Mouse (Mus musculus) hindbrain, embryonic 12.5 days (tissue): ENCODE results near the gene Tfeb. TPM values are rescaled to one million over a fixed set of nuclear protein-coding genes. Genes with fewer than 3 reads are reported as not detected.

Source experiments
- ATAC-seq: fragments of 200-750 bp; cut with Nextera tagmentation; 2 replicates; pipeline ENCODE4 v1.8.0; 2017; ENCODE audit warnings: moderate TSS enrichment; ENCODE audit not compliant: low FRiP score
- H3K27ac ChIP-seq: fragments of 300-500 bp; sonication (generic); 2 replicates; pipeline ENCODE4 v1.5.1; 2016; ENCODE audit warnings: mild to moderate bottlenecking
- H3K27me3 ChIP-seq: fragments of 300-500 bp; sonication (generic); 2 replicates; pipeline ENCODE4 v1.6.1; 2016; ENCODE audit warnings: mild to moderate bottlenecking
- H3K36me3 ChIP-seq: fragments of 300-500 bp; sonication (generic); 2 replicates; pipeline ENCODE4 v1.6.1; 2016; ENCODE audit warnings: mild to moderate bottlenecking
- H3K4me1 ChIP-seq: fragments of 300-500 bp; sonication (generic); 2 replicates; pipeline ENCODE4 v1.6.1; 2016
- H3K4me2 ChIP-seq: fragments of 300-500 bp; sonication (generic); replicated peaks from 2 replicates; pipeline ENCODE4 v1.6.1; 2016; ENCODE audit warnings: mild to moderate bottlenecking
- H3K4me3 ChIP-seq: fragments of 300-500 bp; sonication (generic); 2 replicates; pipeline ENCODE4 v1.5.1; 2016; ENCODE audit warnings: mild to moderate bottlenecking
- H3K9ac ChIP-seq: fragments of 300-500 bp; sonication (generic); 2 replicates; pipeline ENCODE4 v1.6.1; 2016; ENCODE audit warnings: mild to moderate bottlenecking, moderate library complexity
- H3K9me3 ChIP-seq: fragments of 300-500 bp; sonication (generic); replicated peaks from 2 replicates; pipeline ENCODE4 v1.6.1; 2016; ENCODE audit warnings: mild to moderate bottlenecking
- WGBS: fragments of 180-500 bp; shearing (Covaris S2); methylation state at CpG from one replicate; pipeline ENCODE4 v1.1.7; 2016; 5-methylcytosine and 5-hydroxymethylcytosine counted together
- polyA plus RNA-seq: library from polyadenylated mRNA; unstranded; fragments of >200 nt; fragmentation: Nextera tagmentation; extraction: Ambion mirVana; gene quantifications from 2 replicates; pipeline ENCODE4 v1.2.1, GENCODE M21; 2016

Tfeb gene
- polyA plus RNA-seq, 1 experiment from 2014 or later: 4.9 TPM

- peaks cover 22% of the 10 kb centered on the region for H3K27me3 ChIP-seq
- H3K4me2 ChIP-seq: no peak overlapping the region
- 74% methylated on average over 2 of the region's 2 CpGs for WGBS
- H3K4me3 ChIP-seq: no peak overlapping the region
- peaks cover 9% of the 10 kb centered on the region for H3K4me1 ChIP-seq
- no peaks in the 10 kb centered on the region for H3K9me3 ChIP-seq
- no peak for ATAC-seq
- no peak overlapping the region for H3K27ac ChIP-seq
- H3K9ac ChIP-seq: no peak overlapping the region
- H3K36me3 ChIP-seq: peaks cover 46% of the 10 kb centered on the region
Observed at GRCm38 (mm10) chr17:47699055-47699454, 37.8 kb upstream of the Tfeb start.

GRCm38 (mm10) chr17:47701793-47702192, 35.0 kb upstream of the Tfeb start:
- Histone ChIP-seq H3K27me3 (peaks cover 22% of the 10 kb centered on the region), H3K4me2 (no peak overlapping the region), H3K4me3 (no peak overlapping the region), H3K27ac (no peak overlapping the region), H3K9ac (no peak overlapping the region), H3K36me3 (peaks cover 46% of the 10 kb centered on the region), H3K4me1 (no peaks in the 10 kb centered on the region), H3K9me3 (no peaks in the 10 kb centered on the region)
- ATAC-seq: no peak
- 73% methylated on average over 9 of the region's 9 CpGs for WGBS

- no peak overlapping the region for H3K9ac ChIP-seq
Observed at GRCm38 (mm10) chr17:47702548-47703345, 34.1 kb upstream of the Tfeb start.

GRCm38 (mm10) chr17:47703556-47703955, 33.3 kb upstream of the Tfeb start:
- H3K4me1 ChIP-seq: no peaks in the 10 kb centered on the region
- H3K4me3 ChIP-seq: no peak overlapping the region
- WGBS: 29% methylated on average over 20 of the region's 20 CpGs
- no peak for ATAC-seq
- H3K27ac ChIP-seq: no peak overlapping the region
- no peak overlapping the region for H3K9ac ChIP-seq
- H3K36me3 ChIP-seq: peaks cover 41% of the 10 kb centered on the region
- H3K27me3 ChIP-seq: peaks cover 22% of the 10 kb centered on the region
- H3K4me2 ChIP-seq: no peak overlapping the region
- no peaks in the 10 kb centered on the region for H3K9me3 ChIP-seq

More at GRCm38 (mm10) chr17:47702548-47703345, 34.1 kb upstream of the Tfeb start:
- H3K4me2 ChIP-seq: no peak overlapping the region
- H3K36me3 ChIP-seq: peaks cover 46% of the 10 kb centered on the region
- no peaks in the 10 kb centered on the region for H3K4me1 ChIP-seq
- H3K4me3 ChIP-seq: no peak overlapping the region
- WGBS: 43% methylated on average over 28 of the region's 28 CpGs
- H3K27ac ChIP-seq: no peak overlapping the region
- no peak for ATAC-seq
- no peaks in the 10 kb centered on the region for H3K9me3 ChIP-seq
- peaks cover 22% of the 10 kb centered on the region for H3K27me3 ChIP-seq

- WGBS: 79% methylated on average over 4 of the region's 4 CpGs
- Histone ChIP-seq H3K27ac (no peak overlapping the region), H3K4me3 (no peak overlapping the region)
Observed at GRCm38 (mm10) chr17:47704692-47705091, 32.1 kb upstream of the Tfeb start.

GRCm38 (mm10) chr17:47706196-47706595, 30.6 kb upstream of the Tfeb start:
- Histone ChIP-seq H3K4me3 (no peak overlapping the region), H3K27ac (no peak overlapping the region), H3K9me3 (no peaks in the 10 kb centered on the region), H3K9ac (no peak overlapping the region), H3K4me2 (no peak overlapping the region), H3K36me3 (peaks cover 20% of the 10 kb centered on the region; the same call in 1 of the 2 replicates), H3K4me1 (no peaks in the 10 kb centered on the region), H3K27me3 (peaks cover 22% of the 10 kb centered on the region)
- 65% methylated on average over 1 of the region's 1 CpGs for WGBS
- no peak for ATAC-seq

More at GRCm38 (mm10) chr17:47704692-47705091, 32.1 kb upstream of the Tfeb start:
- Histone ChIP-seq H3K36me3 (peaks cover 32% of the 10 kb centered on the region), H3K4me1 (no peaks in the 10 kb centered on the region), H3K9ac (no peak overlapping the region), H3K4me2 (no peak overlapping the region), H3K9me3 (no peaks in the 10 kb centered on the region), H3K27me3 (peaks cover 22% of the 10 kb centered on the region)
- no peak for ATAC-seq

GRCm38 (mm10) chr17:47707961-47708360, 28.9 kb upstream of the Tfeb start:
- Histone ChIP-seq H3K9ac (no peak overlapping the region), H3K27ac (no peak overlapping the region), H3K4me2 (no peak overlapping the region), H3K4me3 (no peak overlapping the region), H3K4me1 (0 out of 2 replicates have a peak, but pooled peaks cover 2% of the 10 kb centered on the region), H3K9me3 (no peaks in the 10 kb centered on the region), H3K36me3 (0 out of 2 replicates have a peak, but pooled peaks cover 9% of the 10 kb centered on the region), H3K27me3 (peaks cover 9% of the 10 kb centered on the region)
- ATAC-seq: no peak
- 83% methylated on average over 3 of the region's 3 CpGs for WGBS

DNA sequence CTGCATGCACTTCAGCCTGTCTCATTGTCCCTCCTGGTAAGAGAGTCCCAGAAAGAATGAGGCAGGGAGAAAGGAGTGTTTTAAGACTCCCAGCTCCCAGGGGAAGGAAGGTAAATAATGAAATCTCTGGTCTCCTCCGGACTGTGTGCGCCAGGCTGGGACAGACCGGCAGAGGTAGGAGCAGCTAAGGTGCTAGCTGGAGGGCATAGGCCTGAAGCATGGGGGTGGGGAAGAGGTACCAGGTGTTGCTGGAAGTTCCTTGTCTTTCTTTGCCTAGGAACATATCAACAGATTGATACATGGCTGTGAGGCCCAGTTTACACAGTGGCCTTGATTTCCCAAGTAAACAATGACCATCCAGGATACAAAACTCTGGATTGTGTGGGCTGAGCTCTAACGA, 27.9 kb upstream of the Tfeb start:
- Histone ChIP-seq H3K36me3 (no peaks in the 10 kb centered on the region), H3K27ac (no peak overlapping the region), H3K4me1 (0 out of 2 replicates have a peak, but pooled peaks cover 2% of the 10 kb centered on the region), H3K9me3 (no peaks in the 10 kb centered on the region), H3K27me3 (no peaks in the 10 kb centered on the region), H3K4me2 (no peak overlapping the region), H3K9ac (no peak overlapping the region), H3K4me3 (no peak overlapping the region)
- WGBS: 66% methylated on average over 4 of the region's 4 CpGs
- ATAC-seq: no peak

GRCm38 (mm10) chr17:47710036-47710435, 26.8 kb upstream of the Tfeb start:
- Histone ChIP-seq H3K27me3 (no peaks in the 10 kb centered on the region), H3K36me3 (no peaks in the 10 kb centered on the region), H3K4me2 (no peak overlapping the region), H3K27ac (no peak overlapping the region), H3K4me3 (no peak overlapping the region), H3K9me3 (no peaks in the 10 kb centered on the region), H3K9ac (no peak overlapping the region), H3K4me1 (0 out of 2 replicates have a peak, but pooled peaks cover 2% of the 10 kb centered on the region)
- WGBS: 70% methylated on average over 3 of the region's 3 CpGs
- no peak for ATAC-seq

GRCm38 (mm10) chr17:47711883-47712282, 24.9 kb upstream of the Tfeb start:
- Histone ChIP-seq H3K4me3 (no peak overlapping the region), H3K9ac (no peak overlapping the region), H3K27me3 (no peaks in the 10 kb centered on the region), H3K27ac (no peak overlapping the region), H3K4me1 (0 out of 2 replicates have a peak, but pooled peaks cover 2% of the 10 kb centered on the region), H3K4me2 (no peak overlapping the region), H3K9me3 (no peaks in the 10 kb centered on the region), H3K36me3 (no peaks in the 10 kb centered on the region)
- 59% methylated on average over 6 of the region's 6 CpGs for WGBS
- no peak for ATAC-seq

DNA sequence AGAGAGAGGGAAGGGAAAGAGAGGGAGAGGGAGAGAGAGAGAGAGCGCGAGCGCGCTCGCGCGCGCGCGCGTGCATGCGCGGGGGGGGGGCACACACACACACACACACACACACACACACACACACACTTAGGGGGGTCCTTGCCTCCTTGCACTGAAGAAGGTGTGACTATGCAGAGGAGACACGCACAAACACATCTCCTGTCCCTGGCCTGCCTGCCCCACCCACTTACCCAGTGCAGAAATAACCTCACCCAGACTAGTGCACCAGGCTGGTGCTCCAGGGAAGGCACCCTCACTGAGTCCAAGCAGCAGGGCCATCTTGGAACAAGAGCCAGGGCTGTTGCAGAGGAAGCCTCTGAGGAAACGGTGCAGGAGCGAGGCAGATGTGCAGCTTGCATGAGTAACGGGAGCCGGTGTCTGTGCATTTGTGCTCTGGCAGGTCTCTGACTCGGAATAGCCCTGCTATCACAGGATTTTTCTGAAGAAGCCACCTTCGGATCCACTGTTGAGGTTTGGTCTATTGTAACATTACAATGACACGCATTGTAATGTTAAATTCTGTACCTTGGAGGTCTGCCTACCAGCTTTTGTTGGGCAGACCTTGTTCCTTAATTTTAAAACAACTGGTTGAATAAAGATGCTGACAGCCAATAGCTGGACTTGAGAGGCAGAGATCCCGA, 23.8 kb upstream of the Tfeb start:
- Histone ChIP-seq H3K4me2 (no peak overlapping the region), H3K4me3 (no peak overlapping the region), H3K27me3 (0 out of 2 replicates have a peak, but pooled peaks cover 1% of the 10 kb centered on the region), H3K4me1 (0 out of 2 replicates have a peak, but pooled peaks cover 2% of the 10 kb centered on the region), H3K36me3 (no peaks in the 10 kb centered on the region), H3K27ac (no peak overlapping the region), H3K9me3 (no peaks in the 10 kb centered on the region), H3K9ac (no peak overlapping the region)
- 44% methylated on average over 15 of the region's 22 CpGs for WGBS
- ATAC-seq: no peak

DNA sequence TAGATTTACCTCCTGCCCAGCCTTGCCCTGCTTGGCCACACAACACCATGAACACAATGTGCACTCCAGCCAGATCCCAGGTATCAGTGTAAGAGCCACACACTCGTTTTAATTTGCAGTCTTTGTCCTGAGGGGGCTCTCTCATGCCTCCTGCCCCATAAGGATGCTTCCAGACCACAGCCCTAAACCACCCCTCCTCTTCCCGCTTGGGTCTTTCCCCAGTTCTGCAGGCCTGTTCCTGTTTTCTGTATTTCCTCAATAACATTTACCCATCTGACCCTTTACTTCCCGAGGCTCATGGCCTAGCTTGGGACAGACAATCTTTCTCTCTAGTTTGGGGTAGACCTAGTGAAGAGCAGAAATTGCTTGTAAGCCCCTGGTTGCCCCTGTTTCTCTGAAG, 21.8 kb upstream of the Tfeb start:
- Histone ChIP-seq H3K4me2 (no peak overlapping the region), H3K4me1 (0 out of 2 replicates have a peak, but pooled peaks cover 2% of the 10 kb centered on the region), H3K9ac (no peak overlapping the region), H3K36me3 (no peaks in the 10 kb centered on the region), H3K9me3 (no peaks in the 10 kb centered on the region), H3K4me3 (no peak overlapping the region), H3K27me3 (0 out of 2 replicates have a peak, but pooled peaks cover 3% of the 10 kb centered on the region), H3K27ac (no peak overlapping the region)
- no peak for ATAC-seq
- 55% methylated on average over 3 of the region's 3 CpGs for WGBS
